Mouse (Mus musculus): ENCODE measurements around the gene Mmp8. TPM values are rescaled to one million over a fixed set of nuclear protein-coding genes. Genes with fewer than 3 reads are reported as not detected.

The Mmp8 gene
- polyA plus RNA-seq (2015; fragmentation: Nextera tagmentation; extraction: Ambion mirVana): 15.8 and 20.0 TPM in 2 replicates

DNA sequence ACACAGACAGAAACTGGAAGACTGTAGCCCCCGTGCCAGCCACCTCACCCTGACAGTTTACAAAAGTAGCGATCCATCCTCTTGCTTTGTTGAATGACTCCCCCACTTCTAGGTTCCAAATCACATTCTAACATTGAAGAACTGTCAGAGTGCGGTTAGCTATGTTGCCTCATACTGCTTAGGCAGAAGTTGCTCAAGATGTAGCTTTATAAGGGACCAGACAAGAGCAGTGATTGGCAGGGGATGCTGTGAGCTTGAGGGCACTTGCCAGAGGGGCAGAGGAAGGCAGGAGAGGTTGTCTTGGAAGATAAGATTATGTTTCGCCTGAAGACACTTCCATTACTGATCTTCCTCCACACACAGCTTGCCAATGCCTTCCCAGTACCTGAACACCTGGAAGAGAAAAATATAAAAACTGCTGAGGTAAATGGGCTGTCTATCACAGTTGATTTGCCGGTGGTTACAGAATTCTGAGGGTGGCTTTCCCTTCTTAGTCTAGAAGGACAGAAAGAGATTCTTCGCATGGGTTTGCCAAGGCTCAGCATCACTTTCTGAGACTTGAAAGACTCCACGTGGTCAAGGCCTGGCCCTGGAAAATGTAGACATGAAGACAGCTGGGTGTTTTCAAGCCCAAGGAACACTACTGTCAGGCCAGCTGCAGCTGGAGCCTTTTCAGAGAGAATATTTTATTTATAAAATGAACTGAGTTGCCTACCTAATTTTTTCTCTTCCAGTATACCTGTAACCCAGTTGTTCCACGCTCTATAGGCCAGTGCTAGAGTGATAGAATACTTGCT is at the start of gene Mmp8:
TSS of gene Mmp8 (plus strand) at position 236 of the 797 bp plus-strand sequence.
- Histone ChIP-seq H3K27ac (ENCODE audit: low read length) (no peak within 1 kb of the TSS), H3K4me2 (ENCODE audit: low read depth, low read length) (no peak within 1 kb of the TSS), H3K9me3 (replicated peaks; ENCODE audit: control insufficient read depth, low read length) (no peaks in the 10 kb centered on the region), H3K9ac (ENCODE audit: low read depth, low read length) (no peak within 1 kb of the TSS), H3K27me3 (ENCODE audit: control insufficient read depth, insufficient read depth, low read depth, low read length) (no peaks in the 10 kb centered on the region), H3K36me3 (ENCODE audit: control insufficient read depth, insufficient read depth) (no peaks in the 10 kb centered on the region), H3K4me1 (ENCODE audit: control insufficient read depth, low read depth, low read length) (no peaks in the 10 kb centered on the region), H3K4me3 (ENCODE audit: low read depth, low read length) (no peak within 1 kb of the TSS)
- WGBS (ENCODE audit: insufficient replicate concordance): 52% methylated on average over 8 of the region's 8 CpGs
- 0 out of 2 replicates have a peak, but pooled peaks have one; percentile 37 for ATAC-seq (ENCODE audit: low read depth)

DNA sequence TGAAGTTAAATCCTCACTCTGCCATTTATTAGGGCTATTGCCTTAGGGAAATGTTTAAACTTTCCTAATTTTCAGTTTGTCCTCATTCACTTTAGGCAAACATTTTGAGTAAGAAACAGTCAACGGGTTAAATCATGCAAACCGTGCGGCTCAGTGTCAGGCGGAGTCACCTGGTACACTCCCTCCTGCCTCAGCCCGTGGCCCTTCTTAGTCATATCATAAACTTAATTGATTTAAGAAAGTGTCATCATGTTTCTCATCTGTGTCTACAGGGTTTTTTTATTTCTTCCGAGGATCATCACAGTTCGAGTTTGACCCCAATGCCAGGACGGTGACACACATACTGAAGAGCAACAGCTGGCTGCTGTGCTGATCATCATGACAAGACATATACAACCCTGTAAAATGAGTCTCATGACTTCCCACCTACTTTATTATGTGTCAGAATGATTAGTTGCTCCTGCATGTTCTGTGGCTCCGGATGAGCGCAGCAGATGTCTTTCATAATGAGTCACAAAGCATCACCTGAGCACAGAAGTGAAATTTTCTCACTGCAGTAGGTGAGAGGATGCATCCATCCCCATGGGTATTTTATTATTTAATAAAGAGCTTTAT is 48.5 kb upstream of the Mmp8 start:
- Histone ChIP-seq H3K27ac (ENCODE audit: low read length) (no peak overlapping the region), H3K4me1 (ENCODE audit: control insufficient read depth, low read depth, low read length) (no peaks in the 10 kb centered on the region), H3K9me3 (replicated peaks; ENCODE audit: control insufficient read depth, low read length) (no peaks in the 10 kb centered on the region), H3K4me2 (ENCODE audit: low read depth, low read length) (no peak overlapping the region), H3K9ac (ENCODE audit: low read depth, low read length) (no peak overlapping the region), H3K27me3 (ENCODE audit: control insufficient read depth, insufficient read depth, low read depth, low read length) (no peaks in the 10 kb centered on the region), H3K36me3 (ENCODE audit: control insufficient read depth, insufficient read depth) (no peaks in the 10 kb centered on the region), H3K4me3 (ENCODE audit: low read depth, low read length) (no peak overlapping the region)
- WGBS (ENCODE audit: insufficient replicate concordance): 73% methylated on average over 10 of the region's 10 CpGs
- ATAC-seq (ENCODE audit: low read depth): no peak

DNA sequence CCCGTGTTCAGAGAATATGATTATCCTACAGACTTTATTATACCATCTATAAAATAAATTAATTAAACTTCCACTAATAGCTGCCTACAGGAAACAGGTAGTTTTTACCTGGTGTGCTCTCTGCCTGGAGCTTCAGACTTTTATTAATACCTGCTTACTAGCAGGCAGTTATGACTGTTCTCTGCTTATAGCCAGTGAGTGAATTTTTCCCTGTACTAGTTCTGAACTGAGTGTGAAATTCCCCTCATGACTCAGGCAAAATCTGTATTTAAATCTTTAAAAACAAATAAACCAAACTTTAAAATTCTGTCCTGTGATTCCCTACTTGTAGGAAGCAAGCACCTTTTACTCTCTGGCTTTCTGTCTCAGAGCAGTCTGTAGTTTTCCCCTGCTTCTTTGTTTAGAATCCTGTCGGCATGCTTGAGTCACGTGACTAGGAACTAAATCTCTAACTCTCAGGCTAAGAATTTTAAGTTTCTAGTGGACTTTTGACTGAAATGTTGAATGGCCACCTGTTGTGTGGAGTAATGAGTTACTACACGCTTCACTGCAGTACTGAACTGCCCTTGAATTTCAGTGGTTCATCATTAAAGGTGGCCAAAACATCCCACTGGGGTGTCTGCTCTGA is 40.2 kb upstream of the Mmp8 start:
- no peak overlapping the region for H3K27ac ChIP-seq (ENCODE audit: low read length)
- no peak overlapping the region for H3K4me2 ChIP-seq (ENCODE audit: low read depth, low read length)
- 54% methylated on average over 4 of the region's 4 CpGs for whole genome bisulfite sequencing (ENCODE audit: insufficient replicate concordance)
- no peaks in the 10 kb centered on the region for H3K36me3 ChIP-seq (ENCODE audit: control insufficient read depth, insufficient read depth)
- no peak overlapping the region for H3K9ac ChIP-seq (ENCODE audit: low read depth, low read length)
- H3K4me3 ChIP-seq (ENCODE audit: low read depth, low read length): no peak overlapping the region
- no peaks in the 10 kb centered on the region for H3K4me1 ChIP-seq (ENCODE audit: control insufficient read depth, low read depth, low read length)
- ATAC-seq (ENCODE audit: low read depth): no peak
- H3K27me3 ChIP-seq (ENCODE audit: control insufficient read depth, insufficient read depth, low read depth, low read length): no peaks in the 10 kb centered on the region
- H3K9me3 ChIP-seq (replicated peaks; ENCODE audit: control insufficient read depth, low read length): no peaks in the 10 kb centered on the region

DNA sequence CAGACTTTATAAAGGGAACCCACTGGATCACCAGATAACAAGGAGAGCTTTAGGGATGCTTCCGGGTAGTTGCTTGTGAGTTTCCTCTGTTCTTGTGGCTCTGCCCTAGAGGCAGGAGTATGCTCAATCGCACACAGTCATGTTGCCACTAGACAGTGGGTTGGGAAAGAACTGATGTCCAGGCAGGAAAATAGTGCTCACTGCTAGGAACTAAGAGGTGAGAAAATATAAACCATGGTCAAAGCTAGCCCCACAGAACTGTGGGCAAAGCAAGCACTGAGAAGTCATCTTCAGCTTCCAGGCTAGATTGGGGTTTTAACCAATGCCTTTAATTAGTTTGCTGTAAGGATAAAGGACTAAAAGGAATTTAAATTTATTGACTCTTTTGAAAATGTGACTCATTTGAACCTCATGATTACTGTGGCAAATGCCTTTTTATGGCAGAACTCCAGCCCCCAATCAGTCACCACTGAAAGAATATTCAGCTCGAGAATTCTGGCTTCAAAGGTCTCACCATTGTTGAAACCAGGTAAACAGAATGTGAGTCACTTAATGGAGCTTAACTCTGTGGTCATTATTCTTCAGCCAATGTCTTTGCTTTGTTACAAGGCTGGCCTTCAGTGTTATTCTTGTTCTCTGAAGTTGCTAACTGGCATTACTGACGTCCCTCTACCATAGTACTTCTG is 31.9 kb upstream of the Mmp8 start:
- no peaks in the 10 kb centered on the region for H3K27me3 ChIP-seq (ENCODE audit: control insufficient read depth, insufficient read depth, low read depth, low read length)
- 45% methylated on average over 4 of the region's 4 CpGs for WGBS (ENCODE audit: insufficient replicate concordance)
- H3K4me3 ChIP-seq (ENCODE audit: low read depth, low read length): no peak overlapping the region
- H3K27ac ChIP-seq (ENCODE audit: low read length): no peak overlapping the region
- H3K9me3 ChIP-seq (replicated peaks; ENCODE audit: control insufficient read depth, low read length): no peaks in the 10 kb centered on the region
- no peaks in the 10 kb centered on the region for H3K4me1 ChIP-seq (ENCODE audit: control insufficient read depth, low read depth, low read length)
- no peak overlapping the region for H3K4me2 ChIP-seq (ENCODE audit: low read depth, low read length)
- no peak overlapping the region for H3K9ac ChIP-seq (ENCODE audit: low read depth, low read length)
- ATAC-seq (ENCODE audit: low read depth): no peak
- H3K36me3 ChIP-seq (ENCODE audit: control insufficient read depth, insufficient read depth): no peaks in the 10 kb centered on the region

DNA sequence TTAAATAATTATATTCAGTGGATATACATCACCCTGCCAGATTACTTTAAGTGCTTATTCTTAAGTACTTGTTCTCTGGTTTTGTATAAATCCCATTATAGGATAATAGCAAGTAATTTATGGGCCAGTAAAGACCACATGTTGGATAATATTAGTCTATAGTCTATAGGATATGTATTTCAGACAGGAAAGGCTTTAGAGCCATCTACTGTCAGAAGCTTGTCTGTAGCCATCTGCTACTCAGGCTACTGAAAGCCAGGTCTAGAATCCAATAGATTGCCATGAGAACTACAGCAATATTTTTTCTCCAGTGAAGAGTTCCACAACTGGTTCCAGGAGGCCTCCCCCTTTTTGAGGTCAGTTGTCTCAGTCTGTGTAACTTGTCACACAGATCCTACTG is 15.5 kb upstream of the Mmp8 start:
- H3K9ac ChIP-seq (ENCODE audit: low read depth, low read length): no peak overlapping the region
- no peaks in the 10 kb centered on the region for H3K27me3 ChIP-seq (ENCODE audit: control insufficient read depth, insufficient read depth, low read depth, low read length)
- no peak for ATAC-seq (ENCODE audit: low read depth)
- no peak overlapping the region for H3K27ac ChIP-seq (ENCODE audit: low read length)
- H3K9me3 ChIP-seq (replicated peaks; ENCODE audit: control insufficient read depth, low read length): no peaks in the 10 kb centered on the region
- H3K36me3 ChIP-seq (ENCODE audit: control insufficient read depth, insufficient read depth): no peaks in the 10 kb centered on the region
- H3K4me1 ChIP-seq (ENCODE audit: control insufficient read depth, low read depth, low read length): no peaks in the 10 kb centered on the region
- H3K4me3 ChIP-seq (ENCODE audit: low read depth, low read length): no peak overlapping the region
- no peak overlapping the region for H3K4me2 ChIP-seq (ENCODE audit: low read depth, low read length)

DNA sequence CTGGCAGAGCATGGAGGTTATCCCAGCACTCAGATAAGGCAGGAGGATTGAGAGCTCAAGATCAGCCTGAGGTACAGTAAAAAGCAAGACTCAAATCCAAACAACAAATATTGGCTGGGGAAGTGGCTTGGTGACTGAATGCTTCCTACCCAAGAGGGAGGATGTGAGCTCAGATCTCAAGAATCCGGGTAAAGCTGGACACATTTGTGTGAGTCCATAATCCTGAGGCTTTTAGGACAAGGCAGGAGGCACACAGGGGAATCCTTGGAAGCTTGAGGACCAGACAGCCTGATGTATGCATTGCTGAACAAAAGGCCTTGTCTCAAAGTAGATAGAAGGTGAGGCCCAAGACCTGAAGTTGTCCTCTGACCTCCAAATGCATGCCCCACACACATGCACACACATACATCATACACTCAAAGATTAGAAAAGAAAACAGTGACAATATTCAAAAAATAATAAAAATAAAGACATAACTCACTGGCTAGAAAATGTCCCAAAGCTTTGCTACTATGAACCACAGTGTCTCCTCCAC is 13.3 kb upstream of the Mmp8 start:
- no peak overlapping the region for H3K27ac ChIP-seq (ENCODE audit: low read length)
- no peak overlapping the region for H3K4me2 ChIP-seq (ENCODE audit: low read depth, low read length)
- no peaks in the 10 kb centered on the region for H3K27me3 ChIP-seq (ENCODE audit: control insufficient read depth, insufficient read depth, low read depth, low read length)
- no peaks in the 10 kb centered on the region for H3K9me3 ChIP-seq (replicated peaks; ENCODE audit: control insufficient read depth, low read length)
- no peaks in the 10 kb centered on the region for H3K4me1 ChIP-seq (ENCODE audit: control insufficient read depth, low read depth, low read length)
- 27% methylated on average over 1 of the region's 1 CpGs for WGBS (ENCODE audit: insufficient replicate concordance)
- no peak for ATAC-seq (ENCODE audit: low read depth)
- no peak overlapping the region for H3K9ac ChIP-seq (ENCODE audit: low read depth, low read length)
- no peak overlapping the region for H3K4me3 ChIP-seq (ENCODE audit: low read depth, low read length)
- H3K36me3 ChIP-seq (ENCODE audit: control insufficient read depth, insufficient read depth): no peaks in the 10 kb centered on the region

DNA sequence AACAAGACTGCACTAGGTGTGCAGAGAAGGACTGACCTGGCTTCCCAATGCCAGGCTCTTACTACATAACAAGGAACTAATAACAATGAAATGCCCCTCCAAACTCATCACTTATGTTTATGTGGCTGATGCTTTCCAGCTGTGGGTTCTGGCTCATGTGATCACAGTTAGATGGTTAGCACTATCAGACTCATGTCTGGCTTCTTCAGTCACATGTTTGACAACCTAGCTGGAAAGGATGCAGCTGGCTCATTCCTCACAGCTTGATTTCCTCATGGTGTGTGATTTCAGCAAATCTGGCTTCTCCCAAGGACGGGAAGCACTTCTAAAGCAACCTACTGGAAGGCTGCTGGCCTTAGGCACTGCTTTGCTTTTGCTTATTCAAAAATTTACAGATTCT is 12.8 kb upstream of the Mmp8 start:
- 29% methylated on average over 1 of the region's 1 CpGs for WGBS (ENCODE audit: insufficient replicate concordance)
- Histone ChIP-seq H3K27me3 (ENCODE audit: control insufficient read depth, insufficient read depth, low read depth, low read length) (no peaks in the 10 kb centered on the region), H3K9me3 (replicated peaks; ENCODE audit: control insufficient read depth, low read length) (no peaks in the 10 kb centered on the region), H3K4me3 (ENCODE audit: low read depth, low read length) (no peak overlapping the region), H3K9ac (ENCODE audit: low read depth, low read length) (no peak overlapping the region), H3K4me1 (ENCODE audit: control insufficient read depth, low read depth, low read length) (no peaks in the 10 kb centered on the region), H3K36me3 (ENCODE audit: control insufficient read depth, insufficient read depth) (no peaks in the 10 kb centered on the region), H3K4me2 (ENCODE audit: low read depth, low read length) (no peak overlapping the region), H3K27ac (ENCODE audit: low read length) (no peak overlapping the region)
- ATAC-seq (ENCODE audit: low read depth): no peak

DNA sequence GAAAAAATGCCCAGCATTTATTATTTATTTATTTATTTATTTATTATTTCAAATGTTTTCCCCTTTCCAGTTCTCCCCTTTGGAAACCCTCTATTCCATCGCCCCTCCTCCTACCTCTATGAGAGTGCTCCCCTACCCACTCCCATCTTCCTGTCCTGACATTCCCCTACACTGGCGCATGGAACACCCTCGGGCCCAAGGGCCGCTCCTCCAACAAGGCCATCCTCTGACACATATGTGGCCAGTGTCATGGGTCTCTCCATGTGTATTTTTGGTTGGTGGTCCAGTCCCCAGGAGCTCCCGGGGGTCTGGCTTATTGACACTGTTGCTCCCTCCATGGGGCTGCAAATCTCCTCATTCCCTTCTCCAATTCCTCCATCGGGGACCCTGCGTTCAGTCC is 12.3 kb upstream of the Mmp8 start:
- no peak overlapping the region for H3K27ac ChIP-seq (ENCODE audit: low read length)
- ATAC-seq (ENCODE audit: low read depth): no peak

More for the DNA sequence above, 12.3 kb upstream of the Mmp8 start:
- H3K9me3 ChIP-seq (replicated peaks; ENCODE audit: control insufficient read depth, low read length): no peaks in the 10 kb centered on the region
- H3K27me3 ChIP-seq (ENCODE audit: control insufficient read depth, insufficient read depth, low read depth, low read length): no peaks in the 10 kb centered on the region
- H3K9ac ChIP-seq (ENCODE audit: low read depth, low read length): no peak overlapping the region
- H3K4me2 ChIP-seq (ENCODE audit: low read depth, low read length): no peak overlapping the region
- no peaks in the 10 kb centered on the region for H3K4me1 ChIP-seq (ENCODE audit: control insufficient read depth, low read depth, low read length)
- WGBS (ENCODE audit: insufficient replicate concordance): 72% methylated on average over 7 of the region's 7 CpGs
- no peaks in the 10 kb centered on the region for H3K36me3 ChIP-seq (ENCODE audit: control insufficient read depth, insufficient read depth)
- no peak overlapping the region for H3K4me3 ChIP-seq (ENCODE audit: low read depth, low read length)
